Mouse (Mus musculus) kidney, embryonic 16.5 days (tissue): ENCODE measurements around the gene Ppox. TPM values are rescaled to one million over a fixed set of nuclear protein-coding genes. Genes with fewer than 3 reads are reported as not detected.

Source experiments
- ATAC-seq: fragments of 200-750 bp; cut with Nextera tagmentation; 2 replicates; pipeline ENCODE4 v1.8.0; 2017; ENCODE audit warnings: moderate TSS enrichment; ENCODE audit not compliant: low FRiP score, low TSS enrichment
- H3K27ac ChIP-seq: fragments of 300-500 bp; sonication (generic); 2 replicates; pipeline ENCODE4 v1.5.1; 2014; ENCODE audit warnings: low read length
- H3K27me3 ChIP-seq: fragments of 300-500 bp; sonication (generic); 2 replicates; pipeline ENCODE4 v1.6.1; 2014; ENCODE audit warnings: low read length, control low read depth, mixed read lengths; ENCODE audit not compliant: insufficient read depth
- H3K36me3 ChIP-seq: fragments of 300-500 bp; sonication (generic); 2 replicates; pipeline ENCODE4 v1.6.1; 2014; ENCODE audit warnings: low read length, control low read depth, mixed read lengths; ENCODE audit not compliant: insufficient read depth
- H3K4me1 ChIP-seq: fragments of 300-500 bp; sonication (generic); 2 replicates; pipeline ENCODE4 v1.6.1; 2014; ENCODE audit warnings: low read length, control low read depth, mixed read lengths; ENCODE audit not compliant: insufficient read depth
- H3K4me2 ChIP-seq: fragments of 300-500 bp; sonication (generic); replicated peaks from 2 replicates; pipeline ENCODE4 v1.6.1; 2014; ENCODE audit warnings: low read depth, low read length
- H3K4me3 ChIP-seq: fragments of 300-500 bp; sonication (generic); 2 replicates; pipeline ENCODE4 v1.5.1; 2014; ENCODE audit warnings: mild to moderate bottlenecking, low read length
- H3K9ac ChIP-seq: fragments of 300-500 bp; sonication (generic); replicated peaks from 2 replicates; pipeline ENCODE4 v1.6.1; 2014; ENCODE audit warnings: low read length
- H3K9me3 ChIP-seq: fragments of 300-500 bp; sonication (generic); 2 replicates; pipeline ENCODE4 v1.6.1; 2016; ENCODE audit warnings: low read length, control low read depth
- WGBS: fragments of 180-500 bp; shearing (Covaris S2); extraction: QIAGEN DNeasy Blood & Tissue Kit; methylation state at CpG from one replicate; pipeline ENCODE4 v1.1.7; 2014; 5-methylcytosine and 5-hydroxymethylcytosine counted together
- polyA plus RNA-seq: library from polyadenylated mRNA; unstranded; fragments of >200 nt; fragmentation: Nextera tagmentation; extraction: Ambion mirVana; gene quantifications from 2 replicates; pipeline ENCODE4 v1.2.1, GENCODE M21; 2015

Gene Ppox
- polyA plus RNA-seq, 1 experiment from 2014 or later = 69.2 TPM

DNA sequence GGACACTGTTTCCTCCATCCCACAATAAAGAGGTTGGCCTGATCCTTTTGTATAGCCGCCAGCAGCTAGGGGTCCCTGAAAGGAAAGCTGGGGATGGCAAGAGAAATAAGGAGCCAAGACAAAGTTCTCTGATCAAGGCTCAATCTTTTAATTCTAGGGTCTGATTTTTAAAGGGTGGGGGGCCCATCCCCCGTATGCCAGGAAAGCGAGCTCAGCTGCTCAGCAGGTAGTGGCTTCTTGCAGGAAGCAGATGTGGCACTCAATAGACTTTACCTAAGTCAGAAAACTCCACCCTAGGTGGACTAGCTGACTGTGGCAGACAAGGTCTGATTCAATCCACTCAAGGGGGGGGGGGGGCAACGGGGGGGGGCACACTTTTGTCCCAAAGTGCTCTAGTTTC is 54.2 kb downstream of the Ppox start:
- Histone ChIP-seq H3K4me2 (no peak overlapping the region), H3K36me3 (no peaks in the 10 kb centered on the region), H3K4me1 (peaks cover 15% of the 10 kb centered on the region; the same call in 1 of the 2 replicates), H3K9ac (no peak overlapping the region), H3K4me3 (no peak overlapping the region), H3K9me3 (no peaks in the 10 kb centered on the region), H3K27ac (no peak overlapping the region), H3K27me3 (no peaks in the 10 kb centered on the region)
- WGBS = 73% methylated on average over 4 of the region's 4 CpGs
- no peak for ATAC-seq

Other genes starting within 250 kb of the Ppox start
- 8.8 and 9.0 TPM in 2 replicates for gene Fcgr3, start 216.3 kb downstream of the Ppox start, polyA plus RNA-seq
- gene Cfap126, start 167.3 kb downstream of the Ppox start, polyA plus RNA-seq = 2.9 and 3.0 TPM in 2 replicates
- gene Sdhc, start 130.6 kb downstream of the Ppox start, polyA plus RNA-seq = 340 TPM in 2 replicates
- 0.57 and 0.68 TPM in 2 replicates for gene Mpz, start 130.5 kb downstream of the Ppox start, polyA plus RNA-seq
- gene Pcp4l1, start 84.9 kb downstream of the Ppox start, polyA plus RNA-seq = 3.7 and 5.1 TPM in 2 replicates
- 0.67 and 0.89 TPM in 2 replicates for gene Nr1i3, start 67.2 kb downstream of the Ppox start, polyA plus RNA-seq
- 40.6 and 44.1 TPM in 2 replicates for gene Tomm40l, start 58.7 kb downstream of the Ppox start, polyA plus RNA-seq
- gene Apoa2, start 56.1 kb downstream of the Ppox start, polyA plus RNA-seq = 22.4 and 32.2 TPM in 2 replicates
- 35.0 and 37.2 TPM in 2 replicates for gene Fcer1g, start 46.8 kb downstream of the Ppox start, polyA plus RNA-seq
- 13.4 and 15.2 TPM in 2 replicates for gene Adamts4, start 30.8 kb downstream of the Ppox start, polyA plus RNA-seq
- gene Ndufs2, start 29.8 kb downstream of the Ppox start, polyA plus RNA-seq = 311 and 368 TPM in 2 replicates
- 92.2 and 99.1 TPM in 2 replicates for gene B4galt3, start 10.9 kb downstream of the Ppox start, polyA plus RNA-seq
- 101 and 103 TPM in 2 replicates for gene Usp21, start 6.8 kb upstream of the Ppox start, polyA plus RNA-seq
- 102 and 111 TPM in 2 replicates for gene Ufc1, start 13.8 kb upstream of the Ppox start, polyA plus RNA-seq
- 57.0 and 59.5 TPM in 2 replicates for gene Dedd, start 48.0 kb upstream of the Ppox start, polyA plus RNA-seq
- 60.6 and 63.3 TPM in 2 replicates for gene Nit1, start 64.5 kb upstream of the Ppox start, polyA plus RNA-seq
- gene Pfdn2, start 64.5 kb upstream of the Ppox start, polyA plus RNA-seq = 99.2 and 103 TPM in 2 replicates
- 4.2 and 4.3 TPM in 2 replicates for gene Klhdc9, start 79.6 kb upstream of the Ppox start, polyA plus RNA-seq
- gene Nectin4, start 88.9 kb upstream of the Ppox start, polyA plus RNA-seq = 4.7 and 4.8 TPM in 2 replicates
- gene Arhgap30, start 107.8 kb upstream of the Ppox start, polyA plus RNA-seq = 1.1 and 1.6 TPM in 2 replicates
- gene Usf1, start 130.1 kb upstream of the Ppox start, polyA plus RNA-seq = 84.8 and 90.9 TPM in 2 replicates
- gene Tstd1, start 137.7 kb upstream of the Ppox start, polyA plus RNA-seq = 6.6 and 7.0 TPM in 2 replicates
- gene F11r, start 156.3 kb upstream of the Ppox start, polyA plus RNA-seq = 156 and 167 TPM in 2 replicates
- gene Alyref2, start 222.3 kb upstream of the Ppox start, polyA plus RNA-seq = 13.0 and 13.4 TPM in 2 replicates